Mouse (Mus musculus) liver, embryonic 14.5 days (tissue): ENCODE measurements around the gene Aip.

Experiments used
- CTCF ChIP-seq: IDR thresholded peaks from 2 replicates; pipeline ENCODE4 v1.5.1; 2016; ENCODE audit warnings: antibody characterized with exemption, low read depth, control low read depth
- EP300 ChIP-seq: IDR thresholded peaks from 2 replicates; pipeline ENCODE4 v1.6.1; 2016; ENCODE audit warnings: antibody characterized with exemption, low read depth

- TF ChIP-seq CTCF (no peak), EP300 (no peak)
Observed at GRCm38 (mm10) chr19:4106654-4107053, 19.0 kb downstream of the Aip start.
